Mouse (Mus musculus) cerebellum, postnatal 10 days (tissue): ENCODE data around the gene En2.

ENCODE experiments used
- DNase-seq, 2 experiments: peaks; one replicate each; pipeline ENCODE4 v3.0.0; 2021; ENCODE audit warnings: mixed read lengths in 2 of 2

The En2 gene

DNA sequence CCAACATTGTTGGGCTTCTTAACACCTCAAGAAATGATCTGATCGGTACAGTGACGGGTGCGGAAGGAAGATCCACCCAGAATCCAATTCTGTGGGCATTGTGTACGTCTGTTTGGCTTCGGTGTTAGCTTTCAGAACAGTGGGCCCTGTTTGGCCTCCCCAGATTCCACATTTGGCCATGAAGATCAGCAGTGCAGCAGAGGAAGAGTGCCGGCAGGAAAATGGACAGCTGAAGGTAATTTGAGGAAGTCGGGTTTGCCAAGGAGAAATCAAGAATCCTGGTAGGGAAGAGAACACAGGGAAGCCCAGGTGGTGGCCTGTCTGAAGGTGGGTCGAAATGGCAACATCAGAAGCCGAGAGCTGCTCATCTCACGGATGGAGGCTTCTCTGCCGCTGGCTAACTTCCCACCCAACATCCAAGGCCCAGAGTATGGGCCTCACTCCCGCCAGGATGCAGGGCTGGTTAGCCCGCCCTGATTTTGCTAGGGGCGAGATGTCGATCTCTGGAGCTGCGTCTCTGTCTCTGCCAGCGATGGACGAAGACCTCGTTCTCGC, 4.0 kb upstream of the En2 start:
- DNase-seq = peak; percentile 76 to 78

DNA sequence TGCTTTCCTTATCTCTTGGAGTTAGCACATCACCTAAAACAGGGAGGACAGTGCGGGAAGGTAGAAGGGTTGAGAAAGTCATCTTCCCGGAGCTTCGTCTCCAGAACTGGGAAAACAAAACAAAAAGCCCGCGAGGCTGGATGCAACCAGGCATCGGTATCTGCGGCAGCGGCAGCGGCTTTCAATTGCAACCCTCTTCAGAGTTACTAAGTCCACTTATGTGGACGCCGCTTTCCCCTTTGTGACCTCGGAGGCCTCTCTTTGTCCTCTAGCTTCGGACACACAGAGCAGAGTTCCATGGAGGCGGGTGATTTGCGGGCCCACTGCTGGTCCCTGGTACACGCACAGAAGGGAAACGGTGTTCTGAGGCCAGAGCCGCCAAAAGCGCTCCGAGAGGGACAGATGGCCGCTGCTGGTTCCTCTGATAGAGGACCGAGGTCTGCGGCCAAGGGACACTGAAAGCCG, 3.5 kb upstream of the En2 start:
- peak; percentile 88 to 92 for DNase-seq

DNA sequence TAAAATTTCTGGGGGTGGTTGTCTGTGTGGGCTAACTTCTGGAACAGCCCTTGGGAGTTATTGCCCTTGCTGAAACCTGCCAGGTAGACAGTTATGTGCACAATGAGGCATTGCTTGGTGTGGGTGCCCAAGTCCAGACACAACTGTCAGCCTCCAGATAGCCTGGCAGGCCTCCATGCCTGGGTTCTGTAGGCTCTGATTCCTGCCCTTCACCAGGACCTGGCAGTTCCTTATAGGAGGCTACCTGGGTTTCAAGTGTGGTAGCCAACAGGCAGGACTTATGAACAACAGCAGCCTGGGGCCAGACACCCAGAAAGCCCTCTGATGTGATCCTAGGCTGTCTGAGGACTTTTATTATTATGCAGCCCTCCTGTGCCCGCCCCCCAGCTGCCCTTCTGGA, 1.6 kb upstream of the En2 start:
- peak; percentile 60 to 62 for DNase-seq

DNA sequence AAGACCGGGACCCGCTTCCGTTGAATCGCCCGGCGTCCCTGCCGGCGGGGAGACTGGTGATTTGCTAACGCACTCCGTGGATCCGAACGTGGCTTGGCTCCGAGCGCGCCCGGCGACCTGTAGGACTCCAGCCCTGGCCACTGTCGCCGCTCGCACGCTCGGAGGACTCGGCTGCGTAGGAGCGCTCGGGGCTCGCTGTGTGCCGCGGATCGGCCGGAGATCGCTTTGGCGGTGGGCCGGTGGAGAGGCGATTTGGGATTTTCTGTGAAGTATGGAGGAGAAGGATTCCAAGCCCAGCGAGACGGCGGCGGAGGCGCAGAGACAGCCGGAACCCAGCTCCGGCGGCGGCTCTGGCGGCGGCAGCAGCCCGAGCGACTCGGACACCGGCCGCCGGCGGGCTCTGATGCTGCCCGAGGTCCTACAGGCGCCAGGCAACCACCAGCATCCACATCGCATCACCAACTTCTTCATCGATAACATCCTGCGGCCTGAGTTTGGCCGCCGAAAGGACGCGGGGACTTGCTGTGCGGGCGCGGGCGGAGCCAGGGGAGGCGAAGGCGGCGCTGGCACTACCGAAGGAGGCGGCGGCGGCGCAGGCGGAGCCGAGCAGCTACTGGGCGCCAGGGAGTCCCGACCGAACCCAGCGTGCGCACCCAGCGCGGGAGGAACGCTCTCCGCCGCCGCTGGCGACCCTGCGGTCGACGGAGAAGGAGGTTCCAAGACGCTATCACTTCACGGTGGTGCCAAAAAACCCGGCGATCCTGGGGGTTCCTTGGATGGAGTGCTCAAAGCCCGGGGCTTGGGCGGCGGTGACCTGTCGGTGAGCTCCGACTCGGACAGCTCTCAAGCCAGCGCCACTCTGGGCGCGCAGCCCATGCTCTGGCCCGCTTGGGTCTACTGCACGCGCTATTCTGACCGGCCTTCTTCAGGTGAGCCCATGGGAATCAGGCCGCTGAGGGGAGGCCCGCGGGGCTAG, 1.1 kb downstream of the En2 start:
- DNase-seq = peak; percentile 76 to 81

DNA sequence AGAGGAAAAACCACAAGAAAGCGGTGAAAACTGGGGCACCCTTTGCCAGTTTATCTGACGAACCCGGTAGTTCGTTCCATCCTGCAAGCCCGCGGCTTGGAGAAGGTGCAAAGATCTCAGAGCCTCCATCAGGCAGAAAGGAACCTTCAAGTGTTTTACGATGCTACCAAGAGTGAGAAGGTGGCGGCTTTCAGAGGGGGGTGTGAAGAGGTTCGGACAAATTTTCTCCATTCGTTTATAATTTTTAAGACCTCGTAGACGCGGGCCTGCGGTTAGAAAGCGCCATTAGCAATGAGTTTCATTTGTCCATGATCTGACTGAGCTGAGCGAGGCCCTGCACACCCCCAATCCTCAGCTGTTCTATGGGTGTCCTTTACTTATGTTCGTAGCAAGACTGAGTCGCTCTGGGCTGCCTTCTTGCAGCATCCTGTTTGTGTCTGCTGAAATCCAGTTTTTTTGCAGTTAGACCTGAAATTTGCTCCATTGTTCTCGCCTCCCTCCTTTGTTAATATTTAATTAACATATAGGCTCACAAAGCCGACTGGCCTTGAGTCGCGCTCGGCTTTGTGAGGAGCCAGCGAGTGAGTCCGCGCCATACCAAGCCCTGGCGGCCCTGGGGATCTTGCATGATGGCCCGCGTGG, 2.2 kb downstream of the En2 start:
- DNase-seq = peak; percentile 37 to 50

DNA sequence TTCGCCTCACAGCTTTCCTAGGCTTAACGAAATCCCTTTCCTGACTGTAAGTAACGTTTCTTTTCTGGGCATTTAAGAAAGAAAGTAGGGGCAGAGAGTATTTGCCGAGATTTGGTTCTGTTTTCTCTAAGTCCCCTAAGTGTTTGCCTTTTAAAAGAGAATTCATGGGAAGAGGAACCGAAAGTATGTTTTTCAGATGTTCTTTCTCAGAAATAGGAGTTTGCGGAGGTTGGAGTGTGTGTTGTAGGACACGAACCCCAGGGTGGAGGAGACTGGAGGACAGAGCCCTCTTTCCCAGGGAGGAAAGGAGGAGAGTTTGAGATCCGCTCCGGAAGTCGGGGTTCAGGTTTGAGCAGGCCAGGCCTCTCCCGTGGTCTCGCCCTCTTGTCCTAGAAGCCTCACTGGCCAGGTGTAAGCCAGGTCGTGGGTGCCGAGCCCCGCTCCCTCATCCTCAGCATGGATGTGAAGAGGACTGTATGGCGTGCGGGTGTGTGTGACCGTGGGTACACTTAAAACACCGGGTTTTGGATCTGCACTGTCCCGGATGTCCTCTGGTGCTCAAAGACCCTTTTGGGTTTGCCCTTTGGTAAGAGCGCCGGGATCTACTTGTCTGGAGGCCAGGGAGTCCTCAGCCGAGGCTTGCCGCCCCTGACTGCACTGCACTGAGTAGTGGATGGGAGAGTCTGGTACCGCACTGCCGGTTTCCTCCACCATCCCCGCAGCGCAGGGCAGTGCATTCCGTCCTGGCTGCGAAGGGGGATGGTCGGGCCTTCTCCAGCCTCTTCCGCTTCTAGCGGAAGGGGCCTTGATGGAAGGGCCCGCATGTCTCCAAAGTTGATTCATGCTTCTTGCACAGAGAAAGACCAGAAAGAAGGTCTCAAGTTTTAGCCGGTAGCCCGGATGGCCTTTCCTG, 3.0 kb downstream of the En2 start:
- DNase-seq = peak; percentile 66 to 73

DNA sequence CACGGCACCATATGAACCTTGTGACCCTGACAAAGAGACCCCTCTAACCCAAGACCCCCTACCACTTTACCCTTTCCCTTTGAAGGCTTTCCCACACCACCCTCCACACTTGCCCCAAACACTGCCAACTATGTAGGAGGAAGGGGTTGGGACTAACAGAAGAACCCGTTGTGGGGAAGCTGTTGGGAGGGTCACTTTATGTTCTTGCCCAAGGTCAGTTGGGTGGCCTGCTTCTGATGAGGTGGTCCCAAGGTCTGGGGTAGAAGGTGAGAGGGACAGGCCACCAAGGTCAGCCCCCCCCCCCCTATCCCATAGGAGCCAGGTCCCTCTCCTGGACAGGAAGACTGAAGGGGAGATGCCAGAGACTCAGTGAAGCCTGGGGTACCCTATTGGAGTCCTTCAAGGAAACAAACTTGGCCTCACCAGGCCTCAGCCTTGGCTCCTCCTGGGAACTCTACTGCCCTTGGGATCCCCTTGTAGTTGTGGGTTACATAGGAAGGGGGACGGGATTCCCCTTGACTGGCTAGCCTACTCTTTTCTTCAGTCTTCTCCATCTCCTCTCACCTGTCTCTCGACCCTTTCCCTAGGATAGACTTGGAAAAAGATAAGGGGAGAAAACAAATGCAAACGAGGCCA, 3.8 kb downstream of the En2 start:
- peak in 1 of 2 experiments; percentile 42 for DNase-seq

DNA sequence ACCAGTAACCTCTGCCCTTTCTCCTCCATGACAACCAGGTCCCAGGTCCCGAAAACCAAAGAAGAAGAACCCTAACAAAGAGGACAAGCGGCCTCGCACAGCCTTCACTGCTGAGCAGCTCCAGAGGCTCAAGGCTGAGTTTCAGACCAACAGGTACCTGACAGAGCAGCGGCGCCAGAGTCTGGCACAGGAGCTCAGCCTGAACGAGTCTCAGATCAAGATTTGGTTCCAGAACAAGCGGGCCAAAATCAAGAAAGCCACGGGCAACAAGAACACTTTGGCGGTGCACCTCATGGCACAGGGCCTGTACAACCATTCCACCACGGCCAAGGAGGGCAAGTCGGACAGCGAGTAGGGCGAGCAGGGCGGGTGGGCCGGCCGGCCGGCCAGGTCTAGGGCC, 4.6 kb downstream of the En2 start:
- DNase-seq = peak; percentile 67 to 70

DNA sequence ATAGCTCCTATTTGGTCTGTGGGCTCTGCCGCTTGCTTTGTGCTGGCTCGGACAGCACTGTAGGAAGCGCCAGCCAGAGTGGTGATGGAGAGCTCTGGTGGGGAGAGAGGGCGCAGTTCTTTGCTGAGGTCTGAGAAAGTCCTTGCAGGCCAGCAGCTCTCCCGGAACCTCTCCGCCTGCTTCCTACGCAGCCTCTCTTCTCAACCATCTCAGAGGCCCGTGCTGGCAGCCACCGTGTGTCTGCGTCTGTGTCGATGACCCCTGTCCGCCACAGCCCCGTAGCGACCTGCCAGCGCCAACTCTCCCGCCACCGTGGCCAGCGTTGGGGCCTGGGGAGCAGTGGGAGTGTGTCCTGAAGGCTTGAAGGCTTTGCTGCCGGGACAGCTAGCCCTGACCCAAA, 5.4 kb downstream of the En2 start:
- peak; percentile 73 for DNase-seq

DNA sequence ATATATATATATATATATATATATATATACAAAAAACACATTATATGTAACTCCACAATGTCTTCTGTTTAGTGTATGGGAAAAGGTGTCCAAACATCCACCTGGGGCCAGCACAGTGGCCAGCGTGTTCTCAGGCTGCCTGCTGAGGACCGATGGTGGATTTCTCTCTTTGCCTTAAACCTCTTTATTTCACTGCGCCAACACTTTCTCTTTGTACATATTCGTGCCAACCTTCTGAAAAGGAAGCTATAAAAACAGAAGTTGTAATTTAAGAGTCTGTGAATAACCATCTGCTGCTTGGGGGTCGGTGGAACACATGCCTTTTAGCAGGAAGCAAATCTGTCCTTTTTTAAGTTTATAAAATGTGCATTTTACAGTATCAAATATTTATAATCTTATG, 6.2 kb downstream of the En2 start:
- no peak for DNase-seq

DNA sequence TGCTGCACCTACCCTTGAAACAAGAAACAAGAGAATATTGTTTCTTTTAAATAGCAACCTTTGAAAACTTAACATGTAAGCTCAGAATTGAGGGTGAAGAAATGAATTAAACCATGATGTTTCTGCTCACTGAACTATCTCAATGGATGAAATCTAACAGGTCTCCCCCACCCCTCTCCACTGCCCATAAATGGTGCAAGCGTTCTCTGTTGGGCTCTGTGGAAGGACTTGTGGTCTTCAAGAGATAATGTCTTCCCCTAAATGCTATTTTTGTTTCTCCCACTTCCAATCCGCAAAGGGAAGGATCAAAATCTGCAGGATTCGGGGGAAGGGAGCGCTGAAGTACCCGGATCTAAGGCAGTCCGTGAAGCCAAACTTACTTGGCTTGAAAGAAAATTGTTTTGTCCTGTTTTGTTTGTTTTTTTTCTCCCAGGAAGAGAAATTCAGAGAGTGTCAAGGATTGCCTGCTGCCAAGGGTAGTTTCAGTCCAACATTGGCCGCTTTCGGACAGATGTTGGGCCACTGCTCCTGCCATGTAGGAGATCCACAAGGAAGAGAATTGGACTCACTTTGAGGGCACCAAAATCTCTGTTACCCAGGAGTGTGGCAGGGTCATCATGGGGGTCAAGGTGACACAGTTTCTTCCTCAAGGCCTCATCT, 6.9 kb downstream of the En2 start:
- no peak for DNase-seq

DNA sequence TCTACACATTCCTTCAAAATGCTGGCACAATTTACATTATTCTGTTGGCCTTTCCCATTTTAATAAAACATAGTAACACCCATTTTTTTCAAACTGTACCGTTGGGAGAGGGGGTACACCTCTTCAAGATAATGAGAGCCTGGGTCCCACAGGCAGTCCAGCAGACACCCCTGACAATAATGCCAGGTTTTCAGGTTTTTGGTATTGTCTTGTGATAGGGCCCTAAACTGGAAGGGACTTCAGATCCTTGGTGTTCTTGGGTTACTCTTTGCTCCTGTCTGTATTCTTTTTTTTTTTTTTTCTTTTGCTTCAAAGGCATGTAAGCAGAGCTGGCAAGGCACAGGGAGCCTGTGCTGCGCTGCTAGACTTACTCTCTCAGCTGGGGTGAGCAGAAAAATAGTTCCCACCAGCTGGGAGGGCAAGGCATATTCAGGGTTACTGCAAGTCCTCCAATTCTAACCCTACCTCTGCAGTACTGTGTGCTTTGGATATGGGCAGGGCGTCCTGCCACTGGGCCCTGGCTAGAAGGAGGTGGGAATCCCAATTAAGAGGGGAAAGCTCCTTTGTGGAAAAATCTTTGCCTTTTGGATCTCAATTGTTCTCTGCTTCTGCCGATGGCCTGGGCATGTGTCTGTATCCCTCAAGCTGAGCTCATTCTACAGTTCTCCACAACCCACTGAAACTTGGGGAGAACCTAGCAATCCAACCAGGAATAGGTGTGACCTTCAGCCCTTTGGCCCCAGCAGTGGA, 7.6 kb downstream of the En2 start:
- no peak for DNase-seq

DNA sequence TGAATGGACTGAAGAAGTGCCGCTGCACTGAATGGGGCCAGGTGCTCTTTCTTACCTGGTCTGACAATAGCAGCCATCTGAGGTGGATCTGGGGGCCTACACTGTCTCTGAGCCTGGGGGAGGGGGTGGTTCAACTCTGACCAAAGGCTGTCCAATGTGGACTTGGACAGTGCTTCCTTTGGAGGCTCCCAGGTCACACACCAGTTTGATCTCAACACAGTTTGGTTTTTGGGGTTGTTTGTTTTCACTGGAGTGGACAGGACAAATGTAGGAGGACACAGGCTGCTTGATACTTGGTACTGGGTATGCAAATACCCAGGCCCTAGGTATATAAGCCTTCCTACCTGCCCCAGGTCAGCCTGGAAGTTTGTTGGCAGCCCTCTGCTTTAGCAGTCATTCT, 8.2 kb downstream of the En2 start:
- peak in 1 of 2 experiments; percentile 35 for DNase-seq

DNA sequence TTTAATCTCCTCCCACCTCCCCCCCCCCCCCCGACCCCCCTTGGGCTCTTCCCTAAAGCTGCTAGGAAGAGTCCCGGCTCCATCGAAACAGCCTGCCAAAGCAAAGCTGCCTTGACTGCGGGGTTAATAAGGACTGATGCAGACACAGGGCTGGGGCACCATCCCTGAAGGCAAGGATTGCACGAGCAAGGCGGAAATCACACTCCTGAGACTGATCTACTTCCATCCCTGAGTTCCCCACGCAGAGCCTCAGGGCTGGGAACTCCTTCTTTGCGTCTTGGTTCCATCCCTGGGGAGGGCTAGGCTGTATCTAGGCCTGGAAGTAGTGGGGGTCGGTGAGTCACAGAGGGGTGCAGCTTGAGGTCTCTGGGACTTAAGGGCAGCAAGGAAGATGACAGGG, 8.6 kb downstream of the En2 start:
- peak; percentile 34 to 54 for DNase-seq

DNA sequence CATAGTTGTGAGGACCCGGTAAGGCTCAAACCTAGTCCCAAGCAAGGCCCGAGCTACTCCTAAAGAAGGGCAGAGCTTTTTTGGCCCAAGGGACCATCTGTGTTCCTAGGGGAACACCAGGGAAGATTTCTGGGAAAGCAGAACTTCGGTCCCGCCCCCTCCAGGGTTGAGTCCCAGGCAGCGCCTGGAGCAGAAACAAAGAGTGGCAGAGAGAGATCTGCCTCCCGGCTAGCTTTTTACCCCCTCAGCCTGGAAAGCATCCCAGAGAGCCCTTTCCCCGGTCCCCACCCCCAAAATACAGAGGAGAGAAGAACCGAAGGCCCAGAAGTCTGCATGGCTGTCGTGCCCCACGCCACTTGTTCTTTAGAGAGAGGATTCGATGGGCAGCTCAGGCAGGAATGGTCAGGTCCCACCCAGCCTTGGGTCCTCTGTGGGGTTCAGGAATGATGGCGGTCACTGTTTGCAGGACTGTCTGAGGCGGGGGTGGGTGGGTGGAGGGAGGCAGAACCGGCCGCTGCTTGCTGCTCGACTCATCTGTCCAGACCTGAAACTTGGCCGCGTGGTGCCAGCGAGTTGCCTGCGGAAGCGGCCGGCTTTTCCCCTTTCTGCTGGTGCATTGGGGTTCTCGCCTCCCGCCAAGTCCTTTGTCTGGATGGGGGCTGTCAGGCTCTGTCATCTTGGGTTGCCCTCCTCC, 9.5 kb downstream of the En2 start:
- peak; percentile 77 to 81 for DNase-seq

DNA sequence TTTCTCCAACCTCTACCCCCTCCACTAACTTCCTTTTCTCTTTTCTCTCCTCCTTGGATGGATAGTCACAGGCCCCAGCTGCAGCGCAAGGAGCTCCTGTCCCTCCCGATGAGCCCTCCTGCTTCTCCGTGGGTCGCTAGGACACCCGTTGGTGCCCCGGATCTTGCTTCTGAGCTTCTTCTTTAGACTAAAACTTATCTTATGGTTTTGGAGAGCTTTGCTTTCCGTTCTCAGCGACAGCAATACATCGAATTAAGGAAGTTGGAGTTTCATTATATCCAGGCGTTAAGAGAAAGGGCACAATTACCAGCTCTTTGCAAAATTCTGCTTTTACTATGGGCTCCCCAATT, 10.1 kb downstream of the En2 start:
- no peak for DNase-seq

DNA sequence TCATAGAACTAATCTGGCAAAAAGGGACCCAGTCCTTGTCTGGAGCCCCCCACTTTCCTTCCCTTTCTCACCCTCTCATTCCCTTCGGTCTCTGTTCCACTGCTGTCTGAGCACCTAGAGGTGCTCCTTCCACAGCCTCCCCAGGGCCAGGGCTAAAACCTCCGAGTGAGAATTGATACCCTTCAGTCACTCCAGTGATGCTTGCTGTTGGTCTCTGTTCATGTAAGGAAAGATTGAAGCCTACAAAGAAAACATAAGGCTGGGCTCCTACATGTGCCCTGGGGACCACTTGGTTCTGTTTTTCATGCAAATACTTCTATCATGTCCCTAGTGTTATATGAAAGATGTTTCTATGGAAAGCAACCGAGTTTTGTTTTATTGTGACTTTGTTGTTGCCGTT, 10.5 kb downstream of the En2 start:
- no peak for DNase-seq

DNA sequence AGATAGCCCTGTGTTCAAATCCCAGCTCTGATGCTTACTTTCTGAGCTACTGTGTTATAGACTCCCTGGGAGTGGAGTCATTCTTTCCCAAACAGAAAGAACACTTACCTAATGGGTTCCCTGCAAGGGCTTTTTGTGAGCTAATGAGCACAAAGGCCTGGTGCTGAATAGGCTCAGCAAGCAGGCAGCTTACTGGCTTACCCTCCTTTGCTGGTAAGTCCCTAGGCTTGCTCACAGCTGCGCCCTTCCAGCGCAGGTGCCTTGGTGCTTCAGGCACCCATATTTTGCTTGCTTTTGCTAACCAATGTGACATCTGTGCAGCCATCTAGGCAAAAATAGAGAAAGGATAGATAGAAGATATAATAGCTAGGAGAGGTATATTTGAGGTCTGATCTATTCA, 11.1 kb downstream of the En2 start:
- no peak for DNase-seq

DNA sequence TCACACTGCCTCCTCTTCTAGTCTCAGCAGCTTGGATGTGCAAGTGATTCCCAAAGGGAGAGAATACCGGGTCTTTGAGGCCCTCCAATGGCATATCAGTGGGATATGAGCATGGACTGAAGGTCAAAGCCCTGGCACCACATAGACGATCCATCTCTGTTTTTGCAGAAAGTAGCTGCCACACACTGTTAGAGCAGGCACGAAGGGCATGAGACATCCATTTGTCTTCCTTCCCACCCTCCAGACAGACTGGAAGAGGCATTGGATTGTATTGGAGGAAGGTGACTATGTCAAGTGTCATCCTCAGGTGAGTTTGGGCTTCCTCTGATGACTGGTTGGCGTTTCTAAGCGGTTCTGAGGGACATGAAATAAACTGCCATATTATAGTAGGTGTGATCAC, 12.8 kb downstream of the En2 start:
- no peak for DNase-seq

DNA sequence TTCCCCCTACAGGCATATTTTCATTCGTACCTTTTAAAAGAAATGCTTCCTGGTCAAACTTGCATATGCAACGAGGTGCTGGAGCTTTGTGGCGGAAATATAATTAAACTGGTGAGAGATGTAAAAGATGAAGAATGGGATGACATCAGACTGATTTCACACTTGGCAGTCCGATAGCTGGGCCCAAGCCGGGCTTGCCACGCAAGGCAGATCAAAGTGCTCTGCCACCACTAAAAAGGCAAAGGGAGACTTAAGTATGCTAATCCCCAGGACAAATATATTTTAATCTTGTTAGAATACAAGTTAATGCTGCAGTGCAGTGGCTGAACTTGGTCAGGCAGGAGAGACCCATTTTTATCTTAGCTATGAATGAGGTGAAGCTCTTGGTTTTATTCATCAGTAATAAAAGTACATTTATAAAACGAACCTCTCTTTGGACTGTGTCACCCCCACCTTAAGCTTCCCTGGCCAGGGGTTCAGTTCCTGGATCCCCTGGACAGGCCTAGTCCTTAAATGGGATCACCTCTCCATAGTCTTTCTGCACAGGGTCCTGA, 13.8 kb downstream of the En2 start:
- DNase-seq = no peak
